Mouse (Mus musculus): Measurements from ENCODE around the gene Wipf3.

DNA sequence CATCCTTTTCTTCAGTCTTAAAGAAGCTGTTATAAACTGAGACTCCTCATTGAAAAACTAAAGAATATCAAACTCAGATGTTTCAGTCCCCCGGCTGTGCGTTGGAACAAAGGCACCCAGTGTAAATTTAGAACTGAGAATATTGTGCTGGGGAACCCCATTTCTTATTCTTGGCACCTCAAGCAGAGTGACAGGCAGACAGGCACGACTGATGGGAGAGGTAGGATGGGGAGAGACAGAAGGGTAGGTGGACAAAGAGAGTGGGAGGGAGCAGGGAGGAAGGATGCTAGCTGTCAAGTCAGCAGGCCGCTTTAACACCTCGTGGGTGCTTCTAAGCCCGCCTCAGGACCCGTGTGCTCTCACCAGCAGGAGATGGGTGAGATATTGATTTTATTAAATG, 113.4 kb downstream of the Wipf3 start:
- no peak for TF ChIP-seq POLR2A (IDR thresholded peaks at IDR 0.05; ENCODE audit: low read depth, low read length)
- TF ChIP-seq CTCF (IDR thresholded peaks at IDR 0.05; ENCODE audit: extremely low read depth, insufficient read length, insufficient replicate concordance, low read depth, low read length) = no peak

All from small intestine, adult 2 months (tissue).